ENCODE assay signal across 22 mouse cellular contexts in the genomic region with DNA sequence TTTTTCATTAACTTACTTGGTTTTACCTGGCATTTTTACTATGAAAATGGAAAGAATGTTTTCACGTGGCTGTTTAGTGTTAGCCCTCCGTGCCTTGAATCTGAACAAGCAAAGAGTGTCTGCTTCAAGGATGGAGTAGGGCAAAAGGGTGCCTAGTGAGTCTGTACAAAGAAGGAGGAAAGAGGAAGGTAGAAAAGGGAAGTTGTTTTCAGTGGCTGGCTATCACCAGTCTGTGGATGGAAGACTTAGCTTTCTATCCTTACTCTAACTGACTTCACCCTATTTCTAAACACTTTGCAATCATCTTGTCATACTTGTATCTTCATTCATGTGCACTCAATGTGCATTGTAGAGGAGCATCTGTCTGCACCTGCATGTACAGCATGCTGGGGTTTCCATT.
A peak's percentile ranks its signal among the peaks of the same experiment; 100 is the strongest.
DNase-seq lines count a peak whose midpoint lies in the region; ATAC-seq and TF ChIP-seq lines count a peak whose summit lies in the region.
"Had no signal": no experiment of that assay in that cellular context is flagged by ENCODE, and none has a peak within 500 bp of the region (broad histone marks: within the 10 kb centered on the region; RNA-seq: fewer than 3 reads in every experiment).

No protein-coding gene starts in this region.

- intact Hi-C loops in left cerebral cortex, postnatal 36 days (cut with DNase I), result no loop called here

- H3K4me3 ChIP-seq in layer of hippocampus, adult 2 months, result no peak overlapping the region
- H3K4me3 ChIP-seq: embryonic facial prominence, embryonic 10.5 days; forebrain, embryonic 13.5 days; gastrocnemius, adult 2 months; heart, embryonic 15.5 days; hindbrain, embryonic 13.5 days had no signal

- H3K27ac ChIP-seq in layer of hippocampus, adult 2 months, result no peak overlapping the region
- H3K27ac ChIP-seq: embryonic facial prominence, embryonic 10.5 days; forebrain, embryonic 13.5 days; gastrocnemius, adult 2 months; heart, embryonic 15.5 days; hindbrain, embryonic 13.5 days; hindbrain, postnatal 0 days had no signal

- DNase-seq in 416B (ENCODE audit: low read depth) (peak; percentile 57), A20 (ENCODE audit: low read depth, low spot score) (peak; percentile 27)
- no peak for DNase-seq in layer of hippocampus, adult 2 months (ENCODE audit: low spot score in 2 of 2)
- DNase-seq in retina, postnatal 1 day, result no peak
- DNase-seq in left cerebral cortex, postnatal 36 days (ENCODE audit: low spot score in 2 of 2), result no peak
- DNase-seq: adrenal gland, adult 8-10 months; adrenal gland, postnatal 36 days; cerebellum, adult 11-12 months; cerebellum, adult 9-10 months; cerebellum, postnatal 25 days; gastrocnemius, adult 2 months; gastrocnemius, postnatal 25 days; heart, adult 18-20 months; heart, postnatal 14 days; kidney, adult 11 months had no signal

- TF ChIP-seq CTCF in layer of hippocampus, adult 2 months (conservative IDR thresholded peaks at IDR 0.05), result no peak

- peak; percentile 98 for ATAC-seq in common myeloid progenitor, adult 5-6 weeks (replicated peaks; ENCODE audit: low read depth, poor library complexity, severe bottlenecking)
- peak; percentile 98 for ATAC-seq in megakaryocyte progenitor cell, adult 5-6 weeks (replicated peaks; ENCODE audit: poor library complexity)
- ATAC-seq: forebrain, embryonic 13.5 days; hindbrain, postnatal 0 days had no signal

Comparison
In these comparisons a context has a peak if more than half of its experiments do, and no peak if none do; other contexts are left out.
1. DNase-seq: peak in 416B (single experiment) and A20 (single experiment); none in layer of hippocampus, adult 2 months (0 of 2), retina, postnatal 1 day (single experiment) and left cerebral cortex, postnatal 36 days (0 of 2).